Mouse (Mus musculus): ENCODE measurements around the gene Selenbp1. TPM values are rescaled to one million over a fixed set of nuclear protein-coding genes. Genes with fewer than 3 reads are reported as not detected.

The Selenbp1 gene
- total RNA-seq, 2 experiments from 2014 or later: 113 to 128 TPM

DNA sequence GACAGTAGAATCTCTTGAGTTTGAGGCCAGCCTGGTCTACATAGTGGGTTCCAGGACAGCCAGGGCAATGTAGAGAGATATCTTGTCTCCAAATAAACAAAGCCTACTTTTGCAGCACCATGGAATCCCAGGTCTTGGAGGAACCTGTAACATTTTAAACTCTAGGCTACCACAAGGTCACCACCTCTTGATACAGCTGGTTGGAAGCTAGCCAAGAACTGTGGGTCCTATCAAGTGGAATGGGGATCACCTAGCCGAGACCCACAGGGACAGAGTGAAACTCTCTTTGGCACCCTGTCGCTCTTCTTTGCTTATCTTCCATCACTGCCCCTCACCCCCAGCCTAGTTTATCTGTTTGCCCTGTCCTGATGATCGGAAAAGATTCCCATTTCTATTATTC is 39.7 kb downstream of the Selenbp1 start:
- ATAC-seq (replicated peaks; ENCODE audit: low FRiP score, low TSS enrichment, poor library complexity, severe bottlenecking): 0 out of 2 replicates have a peak, but pooled peaks have one; percentile 4

DNA sequence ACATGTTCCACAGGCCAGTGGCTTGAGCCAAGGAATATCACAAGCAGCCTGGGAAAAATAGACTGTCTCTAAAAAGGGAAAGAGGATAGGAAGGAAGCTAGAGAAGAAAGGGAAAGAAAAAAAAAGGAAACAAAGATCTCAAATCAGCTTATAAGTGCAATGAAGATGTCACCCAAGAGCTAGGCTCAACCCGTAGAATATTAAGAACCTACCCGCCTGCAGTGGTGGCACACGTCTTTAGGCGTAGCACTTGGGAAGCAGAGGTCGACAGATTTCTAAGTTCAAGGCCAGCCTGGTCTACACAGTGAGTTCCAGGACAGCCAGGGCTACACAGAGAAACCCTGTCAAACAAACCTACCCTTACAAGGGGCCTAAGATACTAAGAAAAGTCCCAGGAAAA is 40.8 kb downstream of the Selenbp1 start:
- ATAC-seq (replicated peaks; ENCODE audit: low FRiP score, low TSS enrichment, poor library complexity, severe bottlenecking): no peak

DNA sequence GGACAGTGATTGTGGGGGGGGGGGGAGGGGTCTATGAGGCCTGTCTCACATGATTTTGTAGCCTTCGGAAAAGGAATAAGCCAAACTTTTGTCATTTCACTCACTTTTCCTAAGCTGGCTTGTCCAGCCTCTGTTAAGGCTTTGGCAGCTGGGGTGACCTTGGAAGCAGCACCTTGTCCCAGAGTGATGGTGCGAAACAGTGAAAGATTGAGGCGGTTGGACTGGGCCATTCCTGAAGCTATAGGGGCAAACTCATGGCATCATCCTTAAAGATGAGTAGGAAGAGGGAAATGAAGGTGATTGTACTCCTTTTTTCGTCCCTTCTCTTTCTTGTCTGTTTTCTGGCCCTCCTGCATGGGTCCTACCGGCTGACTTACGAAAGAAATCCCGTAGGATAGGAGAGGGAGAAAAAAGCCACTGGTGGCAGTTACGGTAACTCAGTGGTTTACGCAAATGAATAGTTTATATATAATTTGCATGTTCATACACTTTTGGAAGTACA is 41.2 kb downstream of the Selenbp1 start:
- ATAC-seq (replicated peaks; ENCODE audit: low FRiP score, low TSS enrichment, poor library complexity, severe bottlenecking): no peak

DNA sequence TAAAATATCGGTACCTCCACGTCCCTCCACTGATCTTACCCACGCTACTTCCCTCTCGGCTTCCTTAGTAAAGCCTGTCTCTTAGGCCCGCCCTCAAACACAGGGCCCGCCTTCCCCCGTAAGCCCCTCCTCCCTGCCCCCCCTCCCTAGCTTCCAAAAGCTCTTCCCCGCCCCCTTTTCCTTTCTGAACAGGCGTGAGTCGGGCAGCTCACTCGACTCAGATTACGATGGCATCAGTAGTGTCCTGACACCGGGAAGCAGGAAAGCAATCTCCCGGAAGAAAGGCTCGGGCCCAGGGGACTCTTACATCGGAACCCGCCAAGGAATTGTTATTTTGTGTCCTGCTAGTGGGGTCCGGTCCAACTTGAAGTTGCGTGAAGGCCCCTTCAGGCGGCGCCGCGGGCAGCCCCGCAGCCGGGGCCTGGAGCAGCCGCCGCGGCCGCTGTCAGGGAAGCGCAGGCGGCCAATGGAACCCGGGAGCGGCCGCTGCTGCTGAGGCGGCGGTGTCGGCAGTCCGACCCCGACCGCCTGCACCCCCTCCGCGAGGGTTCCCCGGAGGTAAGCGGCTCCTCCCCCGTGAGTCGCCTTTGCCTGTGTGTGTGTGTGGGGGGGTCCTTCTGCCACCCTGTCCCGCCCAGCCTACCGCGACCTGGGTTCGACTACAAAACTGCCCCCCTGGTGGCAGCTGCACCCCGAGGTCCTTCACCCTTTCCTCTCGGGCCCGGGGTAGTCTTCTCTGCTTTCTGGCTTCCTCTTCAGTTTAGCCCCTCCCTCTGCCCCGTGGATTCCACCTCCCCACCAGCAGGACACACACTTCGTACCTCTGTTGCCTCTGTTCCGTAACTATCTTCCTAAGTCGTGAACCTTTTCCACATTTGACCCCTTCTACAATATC is 41.9 kb downstream of the Selenbp1 start, which contains the start of gene Pi4kb:
Pi4kb (plus strand) TSS at position 204 of the 895 bp plus-strand sequence.
- peak; percentile 91 for ATAC-seq (replicated peaks; ENCODE audit: low FRiP score, low TSS enrichment, poor library complexity, severe bottlenecking)

DNA sequence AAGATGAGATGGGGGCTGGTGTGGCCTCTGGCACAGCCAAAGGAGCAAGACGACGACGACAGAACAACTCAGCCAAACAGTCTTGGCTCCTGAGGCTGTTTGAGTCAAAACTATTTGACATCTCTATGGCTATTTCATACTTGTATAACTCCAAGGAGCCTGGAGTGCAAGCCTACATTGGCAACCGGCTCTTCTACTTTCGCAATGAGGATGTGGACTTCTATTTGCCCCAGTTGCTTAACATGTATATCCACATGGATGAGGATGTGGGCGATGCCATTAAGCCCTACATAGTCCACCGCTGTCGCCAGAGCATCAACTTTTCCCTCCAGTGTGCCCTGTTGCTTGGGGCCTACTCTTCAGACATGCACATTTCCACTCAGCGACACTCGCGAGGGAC is 51.5 kb downstream of the Selenbp1 start:
- no peak for ATAC-seq (replicated peaks; ENCODE audit: low FRiP score, low TSS enrichment, poor library complexity, severe bottlenecking)

DNA sequence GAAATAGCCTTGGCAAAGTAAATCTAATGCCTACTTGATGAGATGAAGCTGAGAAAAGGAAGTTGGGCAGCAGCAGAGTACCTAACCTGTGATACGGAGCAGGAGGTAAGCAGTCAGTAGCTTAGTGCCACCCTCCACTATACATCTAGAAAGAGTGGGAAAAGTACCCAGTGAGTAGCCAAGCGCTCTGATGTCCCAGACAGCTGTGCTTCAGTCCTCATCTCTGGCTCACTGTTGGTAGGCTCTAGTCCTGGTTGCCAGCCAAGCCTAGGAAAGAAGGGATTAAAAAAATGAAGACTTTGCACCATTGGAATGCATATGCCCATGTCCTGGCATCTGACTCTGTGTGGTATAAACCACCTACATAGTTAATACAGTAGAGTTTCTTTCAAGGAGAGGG is 52.7 kb downstream of the Selenbp1 start:
- ATAC-seq (replicated peaks; ENCODE audit: low FRiP score, low TSS enrichment, poor library complexity, severe bottlenecking): no peak

DNA sequence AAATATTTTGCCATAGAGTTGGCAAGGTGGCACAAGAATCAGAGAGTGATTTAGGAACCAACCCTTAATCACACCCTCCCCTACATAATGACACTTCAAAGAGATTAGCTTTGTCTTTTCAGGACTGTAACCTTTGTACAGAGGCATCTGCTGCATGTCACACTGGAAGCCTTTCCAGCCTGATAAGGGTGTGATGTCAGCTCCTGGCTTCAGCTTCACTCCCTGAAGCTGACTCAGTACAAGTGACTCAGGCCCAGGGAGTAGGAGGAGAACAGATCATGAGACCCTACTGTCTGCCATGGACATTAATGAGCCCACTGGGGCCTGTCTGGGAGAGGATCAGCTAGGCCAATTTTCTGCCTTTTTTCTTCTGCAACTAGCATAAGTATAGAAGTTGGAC is 54.7 kb downstream of the Selenbp1 start:
- ATAC-seq (replicated peaks; ENCODE audit: low FRiP score, low TSS enrichment, poor library complexity, severe bottlenecking): peak; percentile 91

DNA sequence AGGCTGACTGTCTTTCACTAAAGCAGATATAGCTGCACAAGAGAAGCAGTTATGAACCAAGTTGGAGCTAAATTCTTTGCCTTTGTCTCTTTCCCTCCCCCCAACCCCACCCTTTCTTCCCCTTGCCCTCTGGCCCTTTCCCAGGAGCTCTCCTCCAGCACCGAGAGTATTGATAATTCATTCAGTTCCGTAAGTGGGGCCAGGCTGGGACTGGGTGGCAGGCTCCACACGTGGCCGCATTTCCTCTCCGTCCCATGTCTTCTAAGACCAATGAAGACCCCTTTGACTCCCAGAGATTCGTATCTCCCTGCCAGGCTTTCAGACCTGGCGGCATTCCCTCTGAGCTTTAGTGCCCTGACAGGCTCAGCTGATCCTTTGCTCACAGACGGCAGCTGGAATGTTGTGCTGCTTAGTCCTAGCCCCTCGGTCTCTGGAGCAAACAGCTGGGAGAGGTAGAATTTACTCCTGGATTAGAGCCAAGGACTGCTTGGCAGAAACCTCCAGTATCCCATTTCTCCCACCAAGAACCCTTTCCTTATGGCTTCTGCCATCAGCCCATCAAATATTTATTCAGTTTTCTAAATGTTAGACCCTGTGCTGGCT is 56.4 kb downstream of the Selenbp1 start:
- ATAC-seq (replicated peaks; ENCODE audit: low FRiP score, low TSS enrichment, poor library complexity, severe bottlenecking): no peak

Other genes with a start within 250 kb of the Selenbp1 start
- gene Selenbp2, start 239.5 kb upstream of the Selenbp1 start, total RNA-seq (2014; fragmentation: Nextera tagmentation): 0.74 and 7.0 TPM in 2 replicates
- gene Selenbp2, start 239.5 kb upstream of the Selenbp1 start, total RNA-seq (2017): 1.1 TPM in 1 of 2 replicates, not detected in the other
- gene Cgn, start 146.6 kb upstream of the Selenbp1 start, total RNA-seq (2014; fragmentation: Nextera tagmentation): 0.30 and 0.42 TPM in 2 replicates
- gene Cgn, start 146.6 kb upstream of the Selenbp1 start, total RNA-seq (2017): not detected in 2 replicates
- gene Pogz, start 95.5 kb upstream of the Selenbp1 start, total RNA-seq (2014; fragmentation: Nextera tagmentation): 49.6 and 59.1 TPM in 2 replicates
- 12.5 and 18.7 TPM in 2 replicates for gene Pogz, start 95.5 kb upstream of the Selenbp1 start, total RNA-seq (2017)
- gene Psmb4, start 46.1 kb upstream of the Selenbp1 start, total RNA-seq (2014; fragmentation: Nextera tagmentation): 427 and 467 TPM in 2 replicates
- 212 and 218 TPM in 2 replicates for gene Psmb4, start 46.1 kb upstream of the Selenbp1 start, total RNA-seq (2017)
- gene Rfx5, start 21.0 kb downstream of the Selenbp1 start, total RNA-seq (2014; fragmentation: Nextera tagmentation): 21.3 and 21.4 TPM in 2 replicates
- 15.1 and 19.0 TPM in 2 replicates for gene Rfx5, start 21.0 kb downstream of the Selenbp1 start, total RNA-seq (2017)
- gene Pi4kb, start 41.7 kb downstream of the Selenbp1 start, total RNA-seq (2014; fragmentation: Nextera tagmentation): 24.9 and 35.5 TPM in 2 replicates
- gene Pi4kb, start 41.7 kb downstream of the Selenbp1 start, total RNA-seq (2017): 22.7 and 27.9 TPM in 2 replicates
- gene Zfp687, start 82.4 kb downstream of the Selenbp1 start, total RNA-seq (2014; fragmentation: Nextera tagmentation): 16.8 and 25.9 TPM in 2 replicates
- 13.0 and 42.4 TPM in 2 replicates for gene Zfp687, start 82.4 kb downstream of the Selenbp1 start, total RNA-seq (2017)
- gene Psmd4, start 109.6 kb downstream of the Selenbp1 start, total RNA-seq (2014; fragmentation: Nextera tagmentation): 190 and 212 TPM in 2 replicates
- 336 and 456 TPM in 2 replicates for gene Psmd4, start 109.6 kb downstream of the Selenbp1 start, total RNA-seq (2017)
- gene Pip5k1a, start 173.9 kb downstream of the Selenbp1 start, total RNA-seq (2014; fragmentation: Nextera tagmentation): 28.8 and 29.3 TPM in 2 replicates
- 20.5 and 23.8 TPM in 2 replicates for gene Pip5k1a, start 173.9 kb downstream of the Selenbp1 start, total RNA-seq (2017)
- 62.9 and 64.1 TPM in 2 replicates for gene Vps72, start 178.0 kb downstream of the Selenbp1 start, total RNA-seq (2014; fragmentation: Nextera tagmentation)
- 105 and 121 TPM in 2 replicates for gene Vps72, start 178.0 kb downstream of the Selenbp1 start, total RNA-seq (2017)
- gene Tmod4, start 191.4 kb downstream of the Selenbp1 start, total RNA-seq (2014; fragmentation: Nextera tagmentation): 2.4 and 5.1 TPM in 2 replicates
- gene Tmod4, start 191.4 kb downstream of the Selenbp1 start, total RNA-seq (2017): 0.99 and 2.9 TPM in 2 replicates
- gene Scnm1, start 201.0 kb downstream of the Selenbp1 start, total RNA-seq (2014; fragmentation: Nextera tagmentation): 59.1 and 86.0 TPM in 2 replicates
- gene Scnm1, start 201.0 kb downstream of the Selenbp1 start, total RNA-seq (2017): 94.4 and 114 TPM in 2 replicates
- gene Lysmd1, start 201.0 kb downstream of the Selenbp1 start, total RNA-seq (2014; fragmentation: Nextera tagmentation): 5.4 and 6.9 TPM in 2 replicates
- 6.2 and 7.2 TPM in 2 replicates for gene Lysmd1, start 201.0 kb downstream of the Selenbp1 start, total RNA-seq (2017)
- gene Tnfaip8l2, start 209.3 kb downstream of the Selenbp1 start, total RNA-seq (2014; fragmentation: Nextera tagmentation): 3.3 and 8.1 TPM in 2 replicates
- gene Tnfaip8l2, start 209.3 kb downstream of the Selenbp1 start, total RNA-seq (2017): 3.1 and 6.7 TPM in 2 replicates
- 0.27 TPM in 1 of 2 replicates, not detected in the other for gene Sema6c, start 227.4 kb downstream of the Selenbp1 start, total RNA-seq (2014; fragmentation: Nextera tagmentation)
- gene Sema6c, start 227.4 kb downstream of the Selenbp1 start, total RNA-seq (2017): 0.99 TPM in 1 of 2 replicates, not detected in the other